Mouse (Mus musculus) right cerebral cortex, postnatal 4 days (tissue): Measurements from ENCODE around the gene Plcxd2.
A peak's percentile ranks its signal among the peaks of the same experiment; 100 is the strongest.

Experiments
- DNase-seq: peaks from one replicate; pipeline ENCODE4 v3.0.0-alpha.2; 2022

Plcxd2 gene

GRCm38 (mm10) chr16:45984610-45985606, 25.1 kb downstream of the Plcxd2 start:
- no peak for DNase-seq

- no peak for DNase-seq
These were observed 33.8 kb downstream of the Plcxd2 start for GRCm38 (mm10) chr16:45976251-45976650.

- no peak for DNase-seq
These were observed 35.9 kb downstream of the Plcxd2 start for GRCm38 (mm10) chr16:45973959-45974686.

GRCm38 (mm10) chr16:45970187-45970586, 39.8 kb downstream of the Plcxd2 start:
- no peak for DNase-seq

- DNase-seq: no peak
These were observed 41.3 kb downstream of the Plcxd2 start for GRCm38 (mm10) chr16:45968716-45969115.

GRCm38 (mm10) chr16:45967471-45967870, 42.5 kb downstream of the Plcxd2 start:
- peak; percentile 82 for DNase-seq

GRCm38 (mm10) chr16:45966604-45967003, 43.4 kb downstream of the Plcxd2 start:
- no peak for DNase-seq

GRCm38 (mm10) chr16:45964777-45965176, 45.2 kb downstream of the Plcxd2 start:
- DNase-seq: no peak

GRCm38 (mm10) chr16:45963837-45964236, 46.2 kb downstream of the Plcxd2 start:
- DNase-seq: no peak

- DNase-seq: no peak
These were observed 46.9 kb downstream of the Plcxd2 start for GRCm38 (mm10) chr16:45963088-45963487.

- no peak for DNase-seq
These were observed 49.0 kb downstream of the Plcxd2 start for GRCm38 (mm10) chr16:45960978-45961377.

GRCm38 (mm10) chr16:45956390-45956950, 53.5 kb downstream of the Plcxd2 start:
- no peak for DNase-seq

GRCm38 (mm10) chr16:45953394-45953793, 56.6 kb downstream of the Plcxd2 start, which contains the start of gene Phldb2:
Phldb2 (minus strand) TSS chr16:45953598.
- no peak for DNase-seq

- DNase-seq: no peak
These were observed 57.5 kb downstream of the Plcxd2 start for GRCm38 (mm10) chr16:45952501-45952900.

GRCm38 (mm10) chr16:45952035-45952434, 58.0 kb downstream of the Plcxd2 start:
- DNase-seq: no peak

- no peak for DNase-seq
These were observed 63.7 kb downstream of the Plcxd2 start for GRCm38 (mm10) chr16:45946335-45946734.

- no peak for DNase-seq
These were observed 64.4 kb downstream of the Plcxd2 start for GRCm38 (mm10) chr16:45945649-45946048.

GRCm38 (mm10) chr16:45945174-45945631, 64.8 kb downstream of the Plcxd2 start:
- DNase-seq: no peak

- DNase-seq: no peak
These were observed 67.7 kb downstream of the Plcxd2 start for GRCm38 (mm10) chr16:45942169-45942891.

GRCm38 (mm10) chr16:45940701-45941100, 69.3 kb downstream of the Plcxd2 start:
- no peak for DNase-seq

- no peak for DNase-seq
These were observed 70.6 kb downstream of the Plcxd2 start for GRCm38 (mm10) chr16:45939436-45939835.

GRCm38 (mm10) chr16:45937381-45937780, 72.6 kb downstream of the Plcxd2 start:
- DNase-seq: no peak

GRCm38 (mm10) chr16:45936521-45936920, 73.5 kb downstream of the Plcxd2 start:
- no peak for DNase-seq
